22 mouse cellular contexts compared by ENCODE assay signal in the genomic region with DNA sequence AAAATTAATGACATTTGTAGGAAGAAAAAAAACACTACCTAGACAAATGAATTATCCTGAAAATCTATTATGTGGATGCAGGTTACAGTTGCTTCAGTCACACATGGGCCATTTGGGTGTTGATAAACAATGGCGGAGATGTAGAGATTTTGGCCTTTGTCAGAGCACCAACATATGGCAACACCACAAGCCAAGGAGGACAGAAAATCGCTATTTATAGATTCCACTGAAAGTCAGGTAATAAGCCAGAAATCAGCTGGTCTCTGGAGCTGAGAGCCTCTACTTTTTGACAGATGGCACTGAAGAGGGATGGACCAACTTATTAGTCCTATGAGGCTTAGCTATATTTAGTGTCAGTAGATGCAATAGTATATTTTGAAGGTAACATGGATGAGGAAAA.
A peak's percentile ranks its signal among the peaks of the same experiment; 100 is the strongest.
DNase-seq lines count a peak whose midpoint lies in the region; ATAC-seq and TF ChIP-seq lines count a peak whose summit lies in the region.
"Had no signal": no experiment of that assay in that cellular context is flagged by ENCODE, and none has a peak within 500 bp of the region (broad histone marks: within the 10 kb centered on the region; RNA-seq: fewer than 3 reads in every experiment).

No protein-coding gene starts in this region.

- H3K9me3 ChIP-seq in midbrain, postnatal 0 days (ENCODE audit: low read length): no peaks in the 10 kb centered on the region
- H3K9me3 ChIP-seq in midbrain, embryonic 13.5 days: no peaks in the 10 kb centered on the region
- H3K9me3 ChIP-seq: embryonic facial prominence, embryonic 15.5 days; forebrain, embryonic 12.5 days; heart, embryonic 12.5 days; hindbrain, embryonic 10.5 days; intestine, embryonic 15.5 days; kidney, embryonic 15.5 days had no signal

- H3K27me3 ChIP-seq in midbrain, postnatal 0 days (ENCODE audit: insufficient read depth, low read length): no peaks in the 10 kb centered on the region
- H3K27me3 ChIP-seq in midbrain, embryonic 13.5 days: no peaks in the 10 kb centered on the region
- H3K27me3 ChIP-seq: embryonic facial prominence, embryonic 15.5 days; forebrain, embryonic 12.5 days; heart, embryonic 12.5 days; intestine, embryonic 15.5 days; kidney, embryonic 15.5 days had no signal

- H3K27ac ChIP-seq in midbrain, postnatal 0 days (ENCODE audit: low read depth, low read length): no peak overlapping the region
- H3K27ac ChIP-seq in midbrain, embryonic 13.5 days: no peak overlapping the region
- H3K27ac ChIP-seq: embryonic facial prominence, embryonic 15.5 days; forebrain, embryonic 12.5 days; gastrocnemius, adult 2 months; hindbrain, embryonic 10.5 days; hindbrain, embryonic 14.5 days; intestine, embryonic 15.5 days; kidney, embryonic 15.5 days had no signal

- ATAC-seq in midbrain, postnatal 0 days (ENCODE audit: low FRiP score): no peak
- ATAC-seq in midbrain, embryonic 13.5 days: no peak
- no peak for ATAC-seq in CD4-positive, CD25-positive, alpha-beta regulatory T cell, adult 4 months
- ATAC-seq: forebrain, postnatal 0 days; intestine, embryonic 15.5 days had no signal

- no peak overlapping the region for H3K9ac ChIP-seq in midbrain, postnatal 0 days (replicated peaks; ENCODE audit: low read length, poor library complexity, severe bottlenecking)
- H3K9ac ChIP-seq in midbrain, embryonic 13.5 days (replicated peaks): no peak overlapping the region
- H3K9ac ChIP-seq: embryonic facial prominence, embryonic 15.5 days; forebrain, embryonic 12.5 days; forebrain, postnatal 0 days; heart, embryonic 12.5 days; hindbrain, embryonic 14.5 days; intestine, embryonic 15.5 days; kidney, embryonic 15.5 days had no signal

- no peak overlapping the region for H3K4me3 ChIP-seq in midbrain, postnatal 0 days (ENCODE audit: low read depth, low read length)
- no peak overlapping the region for H3K4me3 ChIP-seq in midbrain, embryonic 13.5 days (replicated peaks)
- H3K4me3 ChIP-seq: embryonic facial prominence, embryonic 15.5 days; erythroblast, embryonic 14.5 days; forebrain, embryonic 12.5 days; gastrocnemius, adult 2 months; heart, embryonic 12.5 days; hindbrain, embryonic 10.5 days; intestine, embryonic 15.5 days; kidney, embryonic 15.5 days had no signal

- WGBS in midbrain, postnatal 0 days: 94% methylated on average over 2 of the region's 2 CpGs
- WGBS in midbrain, embryonic 13.5 days: 96% methylated on average over 2 of the region's 2 CpGs

- no peak overlapping the region for H3K4me2 ChIP-seq in midbrain, postnatal 0 days (ENCODE audit: low read depth, low read length, poor library complexity, severe bottlenecking)
- no peak overlapping the region for H3K4me2 ChIP-seq in midbrain, embryonic 13.5 days (replicated peaks)
- H3K4me2 ChIP-seq: embryonic facial prominence, embryonic 15.5 days; forebrain, embryonic 12.5 days; heart, embryonic 12.5 days; hindbrain, embryonic 14.5 days; intestine, embryonic 15.5 days; kidney, embryonic 15.5 days had no signal

- no peaks in the 10 kb centered on the region for H3K36me3 ChIP-seq in midbrain, postnatal 0 days (ENCODE audit: insufficient read depth, low read length)
- no peaks in the 10 kb centered on the region for H3K36me3 ChIP-seq in midbrain, embryonic 13.5 days
- H3K36me3 ChIP-seq: embryonic facial prominence, embryonic 15.5 days; forebrain, embryonic 12.5 days; heart, embryonic 12.5 days; hindbrain, embryonic 10.5 days; intestine, embryonic 15.5 days; kidney, embryonic 15.5 days had no signal

- peak; percentile 17 for DNase-seq in midbrain, postnatal 0 days (ENCODE audit: low spot score)
- DNase-seq in cerebellum, adult 18-20 months: peak; percentile 73 to 83
- peak; percentile 93 for DNase-seq in cerebellum, adult 9-11 months
- peak; percentile 58 to 75 for DNase-seq in cerebellum, postnatal 36 days
- DNase-seq in adrenal gland, adult (ENCODE audit: inconsistent age in 2 of 2, low spot score in 1 of 2): no peak
- no peak for DNase-seq in urinary bladder, adult 2 months (ENCODE audit: low spot score)
- DNase-seq: adrenal gland, postnatal 14 days; embryo, embryonic 11 days; forebrain, postnatal 0 days; gastrocnemius, adult 2 months; gastrocnemius, postnatal 25 days; kidney, adult 18-20 months had no signal

- TF ChIP-seq CTCF in midbrain, postnatal 0 days (IDR thresholded peaks at IDR 0.05): no peak

- H3K4me1 ChIP-seq in midbrain, postnatal 0 days (ENCODE audit: insufficient read depth, low read length): no peaks in the 10 kb centered on the region
- no peaks in the 10 kb centered on the region for H3K4me1 ChIP-seq in midbrain, embryonic 13.5 days (replicated peaks)
- H3K4me1 ChIP-seq: embryonic facial prominence, embryonic 15.5 days; forebrain, embryonic 12.5 days; heart, embryonic 12.5 days; hindbrain, embryonic 10.5 days; intestine, embryonic 15.5 days; kidney, embryonic 15.5 days had no signal

Comparison
In these comparisons a context has a peak if more than half of its experiments do, and no peak if none do; other contexts are left out.
1. DNase-seq: peak in midbrain, postnatal 0 days (single experiment), cerebellum, adult 18-20 months (2 of 2), cerebellum, adult 9-11 months (single experiment) and cerebellum, postnatal 36 days (2 of 2); none in adrenal gland, adult (0 of 2) and urinary bladder, adult 2 months (single experiment).